Mouse (Mus musculus) lung, postnatal 0 days (tissue): ENCODE data around the gene Pde8b. TPM values are rescaled to one million over a fixed set of nuclear protein-coding genes. Genes with fewer than 3 reads are reported as not detected.

Experiments used
- ATAC-seq: fragments of 200-750 bp; cut with Nextera tagmentation; 2 replicates; pipeline ENCODE4 v1.8.0; 2017; ENCODE audit warnings: moderate library complexity
- DNase-seq: peaks from one replicate; pipeline ENCODE4 v3.0.0-alpha.2; 2016; ENCODE audit warnings: low spot score
- H3K27ac ChIP-seq: fragments of 300-500 bp; sonication (generic); 2 replicates; pipeline ENCODE4 v1.5.1; 2014; ENCODE audit warnings: antibody characterized with exemption, mild to moderate bottlenecking, low read length, mixed read lengths
- H3K27me3 ChIP-seq: fragments of 300-500 bp; sonication (generic); replicated peaks from 2 replicates; pipeline ENCODE4 v1.6.1; 2014; ENCODE audit warnings: low read length, mixed read lengths; ENCODE audit not compliant: insufficient read depth
- H3K36me3 ChIP-seq: fragments of 300-500 bp; sonication (generic); 2 replicates; pipeline ENCODE4 v1.6.1; 2014; ENCODE audit warnings: low read length, mixed read lengths; ENCODE audit not compliant: insufficient read depth
- H3K4me1 ChIP-seq: fragments of 300-500 bp; sonication (generic); 2 replicates; pipeline ENCODE4 v1.6.1; 2014; ENCODE audit warnings: antibody characterized with exemption, low read depth, low read length, mixed read lengths; ENCODE audit not compliant: insufficient read depth
- H3K4me2 ChIP-seq: fragments of 300-500 bp; sonication (generic); replicated peaks from 2 replicates; pipeline ENCODE4 v1.6.1; 2014; ENCODE audit warnings: low read depth, mild to moderate bottlenecking, low read length, moderate library complexity, mixed read lengths
- H3K4me3 ChIP-seq: fragments of 300-500 bp; sonication (generic); 2 replicates; pipeline ENCODE4 v1.5.1; 2014; ENCODE audit warnings: low read depth, low read length
- H3K9ac ChIP-seq: fragments of 300-500 bp; sonication (generic); replicated peaks from 2 replicates; pipeline ENCODE4 v1.6.1; 2014; ENCODE audit warnings: low read depth, mild to moderate bottlenecking
- H3K9me3 ChIP-seq: fragments of 300-500 bp; sonication (generic); 2 replicates; pipeline ENCODE4 v1.6.1; 2016; ENCODE audit warnings: low read length, mixed read lengths
- CTCF ChIP-seq: IDR thresholded peaks from 2 replicates; pipeline ENCODE4 v1.5.1; 2016; ENCODE audit warnings: antibody characterized with exemption, mild to moderate bottlenecking
- EP300 ChIP-seq: IDR thresholded peaks from 2 replicates; pipeline ENCODE4 v1.6.1; 2016; ENCODE audit warnings: antibody characterized with exemption, mild to moderate bottlenecking, control low read depth
- WGBS: fragments of 180-500 bp; shearing (Covaris S2); extraction: QIAGEN DNeasy Blood & Tissue Kit; methylation state at CpG from one replicate; pipeline ENCODE4 v1.1.7; 2014; 5-methylcytosine and 5-hydroxymethylcytosine counted together
- polyA plus RNA-seq: library from polyadenylated mRNA; unstranded; fragments of >200 nt; fragmentation: Nextera tagmentation; extraction: Ambion mirVana; gene quantifications from 2 replicates; pipeline ENCODE4 v1.2.1, GENCODE M21; 2015

Gene Pde8b
- polyA plus RNA-seq, 1 experiment from 2014 or later = 18.1 TPM

DNA sequence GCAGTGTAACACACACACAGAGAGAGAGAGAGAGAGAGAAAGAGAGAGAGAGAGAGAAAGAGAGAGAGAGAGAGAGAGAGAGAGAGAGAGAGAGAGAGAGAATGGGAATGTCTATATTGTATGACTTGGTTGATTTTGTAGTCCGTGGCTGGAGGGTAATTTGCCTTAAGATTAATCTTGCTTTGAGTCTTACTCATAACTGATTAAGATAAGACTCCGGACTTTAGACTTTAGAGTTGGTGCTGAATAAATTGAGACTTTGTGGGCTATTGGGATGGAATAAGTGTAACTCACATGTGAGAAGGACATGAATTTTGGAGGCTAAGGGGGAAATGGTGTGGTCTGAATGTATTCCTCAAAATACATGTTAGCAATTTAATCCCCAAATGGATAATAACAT is 7.1 kb downstream of the Pde8b start:
- Histone ChIP-seq H3K27me3 (no peaks in the 10 kb centered on the region), H3K4me3 (no peak overlapping the region), H3K4me1 (no peaks in the 10 kb centered on the region), H3K4me2 (no peak overlapping the region), H3K27ac (no peak overlapping the region), H3K36me3 (no peaks in the 10 kb centered on the region), H3K9ac (no peak overlapping the region), H3K9me3 (no peaks in the 10 kb centered on the region)
- WGBS = 72% methylated on average over 2 of the region's 2 CpGs
- no peak for ATAC-seq
- TF ChIP-seq CTCF (no peak), EP300 (no peak)
- DNase-seq = no peak

DNA sequence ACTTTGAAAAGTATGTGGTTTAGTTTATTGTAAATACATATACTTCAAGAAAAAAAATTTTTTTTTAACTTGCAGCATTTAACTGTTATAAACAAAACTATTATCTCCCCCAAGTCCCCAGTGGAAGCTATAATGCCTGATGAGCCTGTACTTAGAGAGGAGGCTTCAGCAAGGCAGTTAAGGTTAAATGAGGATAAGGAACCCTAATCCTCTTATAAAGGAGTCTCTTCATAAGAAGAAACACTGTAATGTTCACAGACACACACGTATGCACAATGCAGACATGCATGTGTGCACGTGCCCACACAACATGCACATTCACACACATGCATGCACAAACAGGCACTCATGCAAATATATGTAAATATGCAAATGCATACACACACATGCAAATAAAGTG is 12.6 kb downstream of the Pde8b start:
- DNase-seq (no peak), ATAC-seq (no peak)
- no peak for TF ChIP-seq EP300
- no peaks in the 10 kb centered on the region for H3K36me3 ChIP-seq
- no peak overlapping the region for H3K4me3 ChIP-seq
- H3K9ac ChIP-seq = no peak overlapping the region
- H3K27me3 ChIP-seq = no peaks in the 10 kb centered on the region
- no peaks in the 10 kb centered on the region for H3K4me1 ChIP-seq
- no peak overlapping the region for H3K4me2 ChIP-seq
- H3K9me3 ChIP-seq = no peaks in the 10 kb centered on the region
- H3K27ac ChIP-seq = no peak overlapping the region
- WGBS = 98% methylated on average over 2 of the region's 2 CpGs

DNA sequence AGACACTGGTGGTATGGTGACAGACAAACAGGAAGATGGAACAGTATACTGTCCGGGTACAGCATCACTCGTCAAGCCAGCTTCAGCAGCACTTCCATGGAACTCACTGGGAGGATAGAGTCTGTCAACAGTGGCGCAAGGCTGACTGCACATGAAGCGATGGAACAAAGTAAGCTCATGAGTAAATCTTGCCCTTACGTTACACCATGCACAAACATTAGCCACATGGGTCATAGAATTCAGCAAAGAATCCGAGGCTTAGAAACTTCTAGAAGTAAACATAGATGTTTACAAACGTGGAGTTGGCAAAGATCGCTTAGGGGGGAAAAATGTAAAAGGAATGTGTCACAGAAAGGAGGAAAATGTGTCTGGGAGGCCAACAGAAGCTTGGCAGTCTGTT is 14.9 kb downstream of the Pde8b start:
- DNase-seq = peak; percentile 48
- H3K9ac ChIP-seq = no peak overlapping the region
- no peaks in the 10 kb centered on the region for H3K27me3 ChIP-seq
- no peak overlapping the region for H3K4me3 ChIP-seq
- H3K9me3 ChIP-seq = no peaks in the 10 kb centered on the region
- no peak overlapping the region for H3K27ac ChIP-seq
- peaks cover 5% of the 10 kb centered on the region; the same call in 1 of the 2 replicates for H3K4me1 ChIP-seq
- TF ChIP-seq CTCF (no peak), EP300 (no peak)
- ATAC-seq = peak; percentile 15; the same call in 1 of the 2 replicates
- no peaks in the 10 kb centered on the region for H3K36me3 ChIP-seq
- no peak overlapping the region for H3K4me2 ChIP-seq
- 42% methylated on average over 8 of the region's 8 CpGs for WGBS

- Histone ChIP-seq H3K27ac (peak overlapping the region; percentile 84), H3K27me3 (no peaks in the 10 kb centered on the region), H3K9me3 (no peaks in the 10 kb centered on the region), H3K4me3 (no peak overlapping the region), H3K9ac (no peak overlapping the region), H3K4me2 (no peak overlapping the region), H3K4me1 (peaks cover 5% of the 10 kb centered on the region; the same call in 1 of the 2 replicates), H3K36me3 (no peaks in the 10 kb centered on the region)
- WGBS = 38% methylated on average over 8 of the region's 8 CpGs
- TF ChIP-seq CTCF = no peak
- peak; percentile 31 for TF ChIP-seq EP300
- ATAC-seq (peak; percentile 78), DNase-seq (peak; percentile 87)
Measured at GRCm38 (mm10) chr13:95231366-95232138, 18.6 kb downstream of the Pde8b start.

GRCm38 (mm10) chr13:95230326-95230725 is 19.8 kb downstream of the Pde8b start:
- Histone ChIP-seq H3K4me1 (peaks cover 5% of the 10 kb centered on the region; the same call in 1 of the 2 replicates), H3K36me3 (no peaks in the 10 kb centered on the region), H3K4me2 (no peak overlapping the region), H3K9ac (no peak overlapping the region), H3K4me3 (no peak overlapping the region), H3K27me3 (no peaks in the 10 kb centered on the region), H3K9me3 (no peaks in the 10 kb centered on the region), H3K27ac (peak overlapping the region; percentile 84)
- peak; percentile 76 for ATAC-seq
- DNase-seq = peak; percentile 85
- 31% methylated on average over 1 of the region's 1 CpGs for WGBS
- TF ChIP-seq CTCF = no peak
- TF ChIP-seq EP300 = peak; percentile 97

DNA sequence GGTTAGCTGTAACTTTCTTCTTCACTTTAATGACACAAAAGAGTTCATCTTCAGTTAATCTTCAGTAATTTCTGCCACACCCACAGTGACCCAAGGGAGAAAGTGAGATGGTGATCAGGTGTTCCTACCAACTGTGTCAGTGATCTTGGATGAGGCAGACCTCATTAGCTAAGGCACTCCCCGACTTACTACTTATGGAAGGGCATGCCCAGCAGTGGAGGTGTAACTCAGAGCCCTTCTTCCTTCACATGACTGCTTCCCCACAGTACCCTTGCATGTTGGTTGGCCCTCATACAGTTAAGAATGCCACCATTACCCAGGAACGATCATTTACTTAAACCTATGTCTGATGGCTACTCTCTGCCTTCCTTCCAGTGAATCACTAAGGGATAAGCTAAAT is 25.6 kb downstream of the Pde8b start:
- no peak overlapping the region for H3K9ac ChIP-seq
- DNase-seq (no peak), ATAC-seq (no peak)
- H3K4me2 ChIP-seq = no peak overlapping the region
- no peak overlapping the region for H3K27ac ChIP-seq
- TF ChIP-seq EP300 (no peak), CTCF (no peak)
- no peaks in the 10 kb centered on the region for H3K36me3 ChIP-seq
- H3K4me3 ChIP-seq = no peak overlapping the region
- no peaks in the 10 kb centered on the region for H3K9me3 ChIP-seq
- H3K4me1 ChIP-seq = no peaks in the 10 kb centered on the region
- 75% methylated on average over 2 of the region's 2 CpGs for WGBS
- 0 out of 2 replicates have a peak, but pooled peaks cover 6% of the 10 kb centered on the region for H3K27me3 ChIP-seq
